Mouse (Mus musculus) intestine, embryonic 14.5 days (tissue): ENCODE results near the gene Dhps. TPM values are rescaled to one million over a fixed set of nuclear protein-coding genes. Genes with fewer than 3 reads are reported as not detected.

Experiments
- ATAC-seq: fragments of 200-750 bp; cut with Nextera tagmentation; replicated peaks from 2 replicates; pipeline ENCODE4 v1.8.0; 2017; ENCODE audit warnings: low read depth, moderate number of reproducible peaks, moderate TSS enrichment, moderate library complexity; ENCODE audit not compliant: low FRiP score, low TSS enrichment
- DNase-seq: peaks from one replicate; pipeline ENCODE4 v3.0.0-alpha.2; 2018; ENCODE audit warnings: low spot score
- H3K27ac ChIP-seq: fragments of 300-500 bp; sonication (generic); 2 replicates; pipeline ENCODE4 v1.5.1; 2014; ENCODE audit warnings: low read depth, mild to moderate bottlenecking, control low read depth
- H3K27me3 ChIP-seq: fragments of 300-500 bp; sonication (generic); replicated peaks from 2 replicates; pipeline ENCODE4 v1.6.1; 2014; ENCODE audit warnings: low read length, control low read depth; ENCODE audit not compliant: control insufficient read depth, insufficient read depth
- H3K36me3 ChIP-seq: fragments of 300-500 bp; sonication (generic); 2 replicates; pipeline ENCODE4 v1.6.1; 2014; ENCODE audit warnings: low read length, control low read depth; ENCODE audit not compliant: control insufficient read depth, insufficient read depth
- H3K4me1 ChIP-seq: fragments of 300-500 bp; sonication (generic); replicated peaks from 2 replicates; pipeline ENCODE4 v1.6.1; 2014; ENCODE audit warnings: low read length, control low read depth, mixed read lengths; ENCODE audit not compliant: control insufficient read depth, insufficient read depth
- H3K4me2 ChIP-seq: fragments of 300-500 bp; sonication (generic); 2 replicates; pipeline ENCODE4 v1.6.1; 2014; ENCODE audit warnings: low read length
- H3K4me3 ChIP-seq: fragments of 300-500 bp; sonication (generic); 2 replicates; pipeline ENCODE4 v1.5.1; 2014; ENCODE audit warnings: low read depth, low read length, control low read depth, mixed read lengths
- H3K9ac ChIP-seq: fragments of 300-500 bp; sonication (generic); 2 replicates; pipeline ENCODE4 v1.6.1; 2014; ENCODE audit warnings: mild to moderate bottlenecking, low read length
- H3K9me3 ChIP-seq: fragments of 300-500 bp; sonication (generic); 2 replicates; pipeline ENCODE4 v1.6.1; 2016; ENCODE audit warnings: low read length, control low read depth; ENCODE audit not compliant: control insufficient read depth
- WGBS: fragments of 180-500 bp; shearing (Covaris S2); extraction: QIAGEN DNeasy Blood & Tissue Kit; methylation state at CpG from one replicate; pipeline ENCODE4 v1.1.7; 2014; 5-methylcytosine and 5-hydroxymethylcytosine counted together
- polyA plus RNA-seq: library from polyadenylated mRNA; unstranded; fragments of >200 nt; fragmentation: Nextera tagmentation; extraction: Ambion mirVana; gene quantifications from 2 replicates; pipeline ENCODE4 v1.2.1, GENCODE M21; 2014

Gene Dhps
- polyA plus RNA-seq, 1 experiment from 2014 or later, result 63.8 TPM

DNA sequence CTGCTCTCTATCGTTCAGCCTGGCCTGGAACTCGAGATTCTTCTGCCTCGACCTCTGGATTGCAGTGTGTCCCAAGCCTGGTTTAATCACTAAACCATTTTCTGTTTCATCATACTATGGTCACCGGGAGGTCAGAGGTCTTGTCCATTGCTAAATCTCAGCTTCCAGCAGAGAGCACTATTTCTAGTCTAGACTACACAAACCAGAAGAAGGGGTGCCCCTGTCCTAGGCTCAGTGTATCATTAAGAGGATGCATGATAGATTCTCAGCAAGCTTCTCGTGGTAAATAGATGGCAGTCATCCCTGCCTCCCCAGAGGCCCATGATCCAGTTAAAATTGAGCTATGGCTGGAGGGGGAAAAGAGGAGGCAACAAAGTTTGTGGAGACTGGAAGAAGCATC, 516 bp upstream of the Dhps start:
- 85% methylated on average over 5 of the region's 5 CpGs for WGBS
- no peak for ATAC-seq
- H3K9ac ChIP-seq, result peak overlapping the region; percentile 93
- H3K36me3 ChIP-seq, result peaks cover 35% of the 10 kb centered on the region
- peak overlapping the region; percentile 79 for H3K4me2 ChIP-seq
- H3K4me3 ChIP-seq, result peak overlapping the region; percentile 94
- H3K9me3 ChIP-seq, result no peaks in the 10 kb centered on the region
- H3K27ac ChIP-seq, result peak overlapping the region; percentile 97
- DNase-seq, result no peak
- H3K27me3 ChIP-seq, result no peaks in the 10 kb centered on the region
- no peaks in the 10 kb centered on the region; the same call in 1 of the 2 replicates for H3K4me1 ChIP-seq

DNA sequence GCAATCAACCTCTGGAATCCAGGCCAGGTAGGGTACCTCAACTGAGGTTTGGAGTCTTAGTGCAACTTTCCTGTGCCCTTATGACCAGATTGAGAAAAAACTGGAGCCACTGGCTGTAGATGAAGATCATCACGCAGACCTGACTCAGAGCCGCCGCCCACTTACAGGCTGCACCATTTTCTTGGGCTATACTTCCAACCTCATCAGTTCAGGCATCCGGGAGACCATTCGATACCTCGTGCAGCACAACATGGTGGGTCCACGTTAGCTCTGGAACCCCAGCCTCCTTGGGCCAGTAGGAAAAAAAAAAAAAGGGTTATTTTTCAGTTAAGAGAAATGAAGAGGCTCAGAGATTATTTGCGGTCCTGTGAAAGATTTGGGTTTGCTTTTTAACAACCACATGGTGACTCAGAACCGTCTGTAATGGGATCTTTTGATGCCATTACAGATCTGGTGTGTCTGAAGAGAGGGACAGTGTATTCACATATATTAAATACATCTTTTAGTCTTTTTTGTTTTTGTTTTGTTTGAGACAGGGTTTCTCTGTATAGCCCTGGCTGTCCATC, 890 bp downstream of the Dhps start:
- Histone ChIP-seq H3K4me2 (peak overlapping the region; percentile 79), H3K4me3 (peak overlapping the region; percentile 94), H3K9me3 (no peaks in the 10 kb centered on the region), H3K27ac (peak overlapping the region; percentile 97; the same call in 1 of the 2 replicates), H3K36me3 (peaks cover 36% of the 10 kb centered on the region), H3K27me3 (no peaks in the 10 kb centered on the region), H3K9ac (peak overlapping the region; percentile 93), H3K4me1 (no peaks in the 10 kb centered on the region; the same call in 1 of the 2 replicates)
- no peak for ATAC-seq
- 36% methylated on average over 9 of the region's 9 CpGs for WGBS
- no peak for DNase-seq

DNA sequence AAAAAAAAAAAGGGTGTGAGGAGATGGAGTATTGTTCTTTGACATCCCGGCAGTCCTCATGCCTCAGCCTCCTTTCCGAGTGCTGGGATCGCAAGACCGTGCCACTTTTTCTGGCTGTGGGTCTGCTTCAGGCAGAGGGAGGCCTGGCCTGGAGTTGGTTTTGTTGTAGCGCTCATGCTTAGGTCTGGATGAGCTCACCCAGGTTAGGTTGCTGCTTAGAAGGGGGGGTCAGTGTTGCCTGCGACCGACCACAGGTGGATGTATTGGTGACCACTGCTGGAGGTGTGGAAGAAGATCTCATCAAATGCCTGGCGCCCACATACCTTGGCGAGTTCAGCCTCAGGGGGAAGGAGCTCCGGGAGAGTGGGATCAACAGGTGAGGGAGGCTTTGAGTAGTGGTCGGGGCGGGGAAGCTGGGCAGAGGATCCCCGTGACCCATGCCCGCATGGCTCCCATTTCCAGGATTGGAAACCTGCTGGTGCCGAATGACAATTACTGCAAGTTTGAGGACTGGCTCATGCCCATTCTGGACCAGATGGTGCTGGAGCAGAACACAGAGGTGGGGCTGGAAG, 1.6 kb downstream of the Dhps start:
- no peak overlapping the region for H3K4me2 ChIP-seq

DNA sequence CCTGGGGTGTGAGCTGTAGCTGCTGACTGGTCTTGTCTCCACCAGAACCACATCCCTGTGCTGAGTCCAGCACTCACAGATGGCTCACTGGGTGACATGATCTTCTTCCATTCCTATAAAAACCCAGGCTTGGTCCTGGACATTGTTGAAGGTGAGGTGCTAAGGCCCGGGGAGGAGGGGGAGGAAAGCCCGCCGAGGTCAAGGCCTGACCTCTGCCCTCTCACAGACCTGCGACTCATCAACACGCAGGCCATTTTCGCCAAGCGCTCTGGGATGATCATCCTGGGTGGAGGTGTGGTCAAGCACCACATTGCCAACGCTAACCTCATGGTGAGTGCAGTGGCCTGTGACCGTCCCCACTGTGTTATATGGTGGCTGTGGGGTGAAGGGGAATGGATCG, 2.6 kb downstream of the Dhps start:
- H3K9ac ChIP-seq, result no peak overlapping the region
- WGBS, result 68% methylated on average over 10 of the region's 10 CpGs

More for the DNA sequence above, 1.6 kb downstream of the Dhps start:
- Histone ChIP-seq H3K36me3 (peaks cover 41% of the 10 kb centered on the region), H3K27ac (no peak overlapping the region), H3K9ac (no peak overlapping the region), H3K4me3 (no peak overlapping the region), H3K4me1 (no peaks in the 10 kb centered on the region; the same call in 1 of the 2 replicates), H3K27me3 (no peaks in the 10 kb centered on the region), H3K9me3 (no peaks in the 10 kb centered on the region)
- no peak for ATAC-seq
- WGBS, result 92% methylated on average over 15 of the region's 15 CpGs
- no peak for DNase-seq

DNA sequence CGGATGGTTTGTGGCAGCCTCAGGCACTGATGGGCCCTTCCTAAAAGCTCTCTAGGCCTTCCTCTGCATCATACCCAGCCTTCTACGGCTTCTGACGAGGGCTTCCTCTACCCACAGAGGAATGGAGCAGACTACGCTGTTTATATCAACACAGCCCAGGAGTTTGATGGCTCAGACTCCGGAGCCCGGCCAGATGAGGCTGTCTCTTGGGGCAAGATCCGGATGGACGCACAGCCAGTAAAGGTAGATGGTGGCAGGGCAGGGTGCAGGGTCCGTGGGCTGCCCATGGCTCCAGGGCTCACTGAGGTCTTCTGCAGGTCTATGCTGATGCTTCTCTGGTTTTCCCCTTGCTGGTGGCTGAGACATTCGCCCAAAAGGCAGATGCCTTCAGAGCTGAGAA, 3.1 kb downstream of the Dhps start:
- WGBS, result 85% methylated on average over 10 of the region's 10 CpGs
- Histone ChIP-seq H3K9me3 (no peaks in the 10 kb centered on the region), H3K4me2 (no peak overlapping the region), H3K36me3 (peaks cover 54% of the 10 kb centered on the region), H3K27me3 (no peaks in the 10 kb centered on the region), H3K9ac (no peak overlapping the region), H3K4me1 (peaks cover 2% of the 10 kb centered on the region), H3K4me3 (no peak overlapping the region), H3K27ac (no peak overlapping the region)
- ATAC-seq, result no peak
- DNase-seq, result no peak

More for the DNA sequence above, 2.6 kb downstream of the Dhps start:
- Histone ChIP-seq H3K4me1 (no peaks in the 10 kb centered on the region; the same call in 1 of the 2 replicates), H3K4me3 (no peak overlapping the region), H3K9me3 (no peaks in the 10 kb centered on the region), H3K4me2 (no peak overlapping the region), H3K27ac (no peak overlapping the region), H3K27me3 (no peaks in the 10 kb centered on the region), H3K36me3 (peaks cover 52% of the 10 kb centered on the region)
- no peak for DNase-seq
- ATAC-seq, result no peak

DNA sequence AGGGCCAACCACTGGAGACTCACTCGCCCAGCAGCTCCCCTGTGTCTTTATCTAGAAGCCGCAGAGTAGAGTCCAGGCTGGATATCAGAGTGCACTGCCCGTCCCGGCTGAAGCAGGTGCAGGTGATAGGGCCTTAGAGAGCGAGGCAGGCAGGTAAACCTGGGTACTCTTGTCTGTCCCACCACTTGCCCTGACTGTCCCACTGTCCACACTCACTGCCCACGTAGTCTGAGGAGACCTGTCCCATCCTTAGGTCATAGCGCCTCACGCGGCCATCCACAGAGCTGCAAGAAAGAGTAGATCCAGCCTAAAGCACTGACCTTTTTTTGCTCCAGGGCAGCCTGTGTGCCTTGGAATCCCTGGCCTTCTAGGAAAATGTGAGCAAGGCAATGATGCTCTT, 4.4 kb downstream of the Dhps start:
- H3K27ac ChIP-seq, result no peak overlapping the region
- H3K4me3 ChIP-seq, result no peak overlapping the region
- H3K4me1 ChIP-seq, result peaks cover 6% of the 10 kb centered on the region
- H3K4me2 ChIP-seq, result no peak overlapping the region
- ATAC-seq (no peak), DNase-seq (no peak)
- H3K27me3 ChIP-seq, result no peaks in the 10 kb centered on the region
- no peaks in the 10 kb centered on the region for H3K9me3 ChIP-seq
- WGBS, result 81% methylated on average over 9 of the region's 9 CpGs
- H3K9ac ChIP-seq, result no peak overlapping the region
- H3K36me3 ChIP-seq, result peaks cover 54% of the 10 kb centered on the region

DNA sequence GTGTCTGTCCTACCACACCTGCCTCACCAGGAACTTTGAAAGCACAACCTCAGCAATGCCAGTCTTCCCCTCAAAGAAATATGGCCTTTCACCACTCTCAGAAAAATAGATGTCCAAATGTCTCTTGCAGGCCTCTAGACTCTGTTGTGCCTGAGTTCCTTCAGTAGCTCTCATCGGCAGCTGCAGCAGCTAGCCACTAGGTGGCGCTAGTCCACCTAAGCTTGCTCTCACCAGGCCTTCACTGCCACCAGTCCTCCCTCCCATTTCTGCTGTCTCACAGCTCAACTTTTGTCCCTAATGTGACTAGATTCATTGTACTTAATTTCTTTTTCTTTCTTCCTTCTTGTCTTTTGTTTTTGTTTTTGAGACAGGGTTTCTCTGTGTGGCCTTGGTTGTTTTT, 5.4 kb downstream of the Dhps start:
- H3K4me3 ChIP-seq, result no peak overlapping the region
- H3K36me3 ChIP-seq, result peaks cover 54% of the 10 kb centered on the region
- peaks cover 11% of the 10 kb centered on the region for H3K4me1 ChIP-seq
- no peak overlapping the region for H3K27ac ChIP-seq
- H3K4me2 ChIP-seq, result no peak overlapping the region
- H3K9ac ChIP-seq, result no peak overlapping the region
- H3K27me3 ChIP-seq, result no peaks in the 10 kb centered on the region
- 2% methylated on average over 2 of the region's 2 CpGs for WGBS
- H3K9me3 ChIP-seq, result no peaks in the 10 kb centered on the region
- no peak for ATAC-seq
- peak; percentile 83 for DNase-seq

DNA sequence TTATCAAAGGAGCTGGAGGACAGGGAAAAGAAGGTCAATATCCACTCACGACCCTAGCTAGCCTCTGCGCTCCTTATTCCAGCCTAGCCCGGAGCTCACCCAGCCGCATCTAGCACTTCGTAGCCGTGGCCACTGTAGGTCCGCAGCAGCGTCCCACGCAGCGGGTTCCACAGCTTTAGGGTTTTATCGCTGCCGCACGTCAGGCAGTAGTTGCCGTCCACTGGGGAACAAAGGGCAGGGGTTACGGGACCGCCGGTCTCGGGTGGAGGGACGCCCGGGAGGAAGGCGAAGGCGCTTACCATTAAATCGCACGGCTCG, 8.6 kb downstream of the Dhps start:
- Histone ChIP-seq H3K4me2 (peak overlapping the region; percentile 85), H3K9ac (peak overlapping the region; percentile 81), H3K27ac (peak overlapping the region; percentile 64), H3K4me1 (peaks cover 16% of the 10 kb centered on the region; the same call in 1 of the 2 replicates), H3K27me3 (no peaks in the 10 kb centered on the region), H3K36me3 (peaks cover 34% of the 10 kb centered on the region), H3K4me3 (peak overlapping the region; percentile 92), H3K9me3 (no peaks in the 10 kb centered on the region)
- no peak for DNase-seq
- WGBS, result under 1% methylated on average over 25 of the region's 25 CpGs
- ATAC-seq, result no peak
